Mouse (Mus musculus) CD4-positive, CD25-positive, alpha-beta regulatory T cell (primary cell): ENCODE measurements around the gene Tm9sf3. TPM values are rescaled to one million over a fixed set of nuclear protein-coding genes. Genes with fewer than 3 reads are reported as not detected.

Experiments used
- polyA plus RNA-seq: library from polyadenylated mRNA; unstranded; fragments of 100-300 nt; shearing (Covaris generic); gene quantifications from one replicate; pipeline ENCODE4 v1.2.1, GENCODE M21; 2017

Tm9sf3 gene
- 276 TPM for polyA plus RNA-seq

GRCm38 (mm10) chr19:41263630-41264295 lies at the start of gene Tm9sf3:
Gene Tm9sf3, minus strand, starts transcription at chr19:41263997.

GRCm38 (mm10) chr19:41206811-41207344 lies 56.9 kb downstream of the Tm9sf3 start, which contains the start of gene Tll2:
Gene Tll2, minus strand, starts transcription at chr19:41206835.

Other genes starting within 250 kb of the Tm9sf3 start
- gene Dntt, start 234.7 kb downstream of the Tm9sf3 start, polyA plus RNA-seq: 1.8 TPM
- gene Opalin, start 186.9 kb downstream of the Tm9sf3 start, polyA plus RNA-seq: not detected
- not detected for gene Tll2, start 57.2 kb downstream of the Tm9sf3 start, polyA plus RNA-seq
- gene Pik3ap1, start 121.1 kb upstream of the Tm9sf3 start, polyA plus RNA-seq: 2.7 TPM
- 11.9 TPM for gene Lcor, start 218.6 kb upstream of the Tm9sf3 start, polyA plus RNA-seq